Mouse (Mus musculus): ENCODE data around the gene Npepl1.

The Npepl1 gene

DNA sequence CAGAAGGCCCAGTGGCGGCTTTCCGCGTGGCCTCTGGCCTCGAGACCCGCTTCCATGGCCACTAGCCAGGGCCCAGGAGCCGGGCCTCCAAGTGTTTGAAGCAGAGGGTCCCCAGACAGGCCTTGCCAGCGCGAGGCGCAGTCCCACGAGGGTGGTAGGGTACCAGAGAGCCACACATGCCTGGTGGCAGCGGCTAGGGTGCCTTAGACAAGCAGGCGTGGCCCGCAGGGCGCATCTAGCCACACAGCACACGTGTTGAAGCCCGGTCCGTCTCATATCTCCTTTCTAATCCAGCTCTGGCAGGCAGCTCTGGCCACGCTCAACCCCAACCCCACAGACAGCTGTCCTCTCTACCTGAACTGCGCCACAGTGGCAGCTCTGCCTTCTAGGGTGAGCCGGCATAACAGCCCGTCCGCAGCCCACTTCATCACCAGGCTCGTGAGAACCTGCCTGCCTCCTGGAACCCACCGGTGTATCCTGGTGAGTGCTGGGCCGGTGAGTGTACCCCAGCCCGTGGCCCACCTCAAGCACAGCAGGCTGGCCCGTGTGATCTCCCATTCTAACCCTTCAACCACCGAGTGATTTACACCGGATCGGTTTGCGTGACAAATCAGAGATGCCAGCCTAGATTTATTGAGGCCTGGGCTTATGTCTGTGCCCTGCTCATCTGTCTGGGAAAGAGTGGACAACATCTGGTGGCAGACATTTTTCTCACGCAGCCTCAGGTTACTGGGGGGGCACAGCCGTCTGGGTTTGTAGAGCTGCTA is 817 bp downstream of the Npepl1 start:
- no peak for DNase-seq (ENCODE audit: low spot score)

DNA sequence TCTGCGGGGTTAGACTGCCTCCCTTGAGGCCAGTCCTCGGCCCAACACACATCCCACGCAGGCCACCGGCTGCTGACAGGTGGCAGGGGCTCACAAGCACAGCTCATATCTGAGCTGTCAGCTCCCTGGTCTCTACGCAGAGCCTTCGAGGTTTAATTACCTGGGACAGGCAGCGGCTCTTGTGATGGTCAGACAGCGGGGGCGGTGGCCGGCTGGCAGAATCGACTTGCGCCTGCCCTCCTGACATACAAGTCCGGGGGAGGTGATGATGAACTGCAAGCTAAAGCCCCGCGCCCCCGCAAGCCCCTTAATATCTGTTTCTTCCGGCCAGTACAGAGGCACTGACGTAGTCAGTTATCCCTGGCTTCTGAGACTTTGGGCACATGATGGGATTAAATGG is 2.8 kb downstream of the Npepl1 start:
- no peak for DNase-seq (ENCODE audit: low spot score)

DNA sequence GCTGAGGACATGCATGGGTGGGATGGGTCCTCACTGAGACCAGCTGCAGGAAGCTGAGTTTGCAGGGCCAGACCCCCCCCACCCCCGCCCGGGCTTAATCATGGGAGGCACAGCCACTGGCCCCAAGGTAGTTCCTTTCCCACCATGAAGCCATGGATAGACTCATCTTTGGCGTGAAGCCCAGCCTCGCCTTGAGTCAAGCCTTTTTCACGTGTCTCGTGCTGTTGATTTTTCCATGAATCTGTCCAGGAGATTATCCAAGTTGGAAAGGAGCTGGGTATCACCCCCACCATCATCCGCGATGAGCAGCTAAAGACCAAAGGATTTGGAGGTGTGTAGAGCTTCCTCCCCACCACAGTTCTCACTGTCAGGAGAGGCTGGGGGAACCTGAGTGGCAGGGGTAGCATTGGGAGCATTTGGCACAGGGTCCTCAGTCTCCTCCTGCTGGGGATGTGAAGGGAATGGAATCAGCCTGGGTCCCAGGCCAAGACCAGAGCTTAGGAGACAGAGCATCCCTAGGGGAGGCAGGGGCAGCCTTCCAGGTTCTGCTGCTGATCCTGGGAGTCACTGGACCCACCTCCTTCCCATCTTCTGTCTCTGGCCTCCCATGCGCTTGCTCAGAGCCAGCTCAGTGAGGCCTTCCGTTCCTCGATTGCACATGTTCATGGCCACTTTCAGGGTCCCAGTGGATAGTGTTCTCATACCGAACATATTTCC is 4.2 kb downstream of the Npepl1 start:
- DNase-seq (ENCODE audit: low spot score) = no peak

DNA sequence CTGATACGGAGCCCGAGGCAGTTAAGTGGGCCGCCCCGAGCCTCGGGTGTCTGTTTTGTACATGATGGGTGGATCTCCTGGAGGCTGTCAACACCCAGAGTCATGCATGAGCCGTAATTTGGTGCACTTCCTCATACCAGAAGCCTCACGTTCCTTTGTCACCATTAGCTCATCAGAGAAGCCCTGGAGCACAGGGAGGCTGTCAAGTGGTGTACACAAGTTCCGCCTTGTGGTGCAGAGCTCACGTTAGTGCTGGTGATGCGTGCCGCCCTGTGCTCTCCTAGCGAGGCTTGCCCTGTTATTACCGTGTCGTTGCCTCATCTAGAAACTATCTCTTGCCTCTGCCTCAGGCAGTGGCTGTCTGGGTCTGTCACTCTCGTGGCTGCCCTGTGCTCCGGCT is 6.8 kb downstream of the Npepl1 start:
- peak; percentile 20 for DNase-seq (ENCODE audit: low spot score)

DNA sequence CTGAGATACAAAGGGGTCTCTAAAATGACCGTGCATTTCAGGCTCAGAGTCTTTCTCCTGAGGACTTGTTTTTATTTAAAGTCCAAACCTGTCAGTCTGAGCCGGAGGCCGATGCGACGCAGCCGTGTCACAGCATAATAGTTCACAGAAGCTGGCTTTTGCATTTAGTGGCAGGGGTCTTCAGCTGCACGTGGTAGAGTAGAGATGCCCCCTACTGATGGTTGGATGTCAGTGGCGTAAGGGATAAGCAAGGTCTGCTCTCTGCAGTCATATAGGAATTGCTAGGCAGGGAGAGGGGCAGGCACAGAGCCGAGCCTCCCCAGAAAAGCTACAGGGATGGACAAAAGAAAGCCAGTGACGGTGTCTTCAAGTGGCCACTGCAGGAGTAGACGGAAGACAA is 8.0 kb downstream of the Npepl1 start:
- DNase-seq (ENCODE audit: low spot score) = no peak

DNA sequence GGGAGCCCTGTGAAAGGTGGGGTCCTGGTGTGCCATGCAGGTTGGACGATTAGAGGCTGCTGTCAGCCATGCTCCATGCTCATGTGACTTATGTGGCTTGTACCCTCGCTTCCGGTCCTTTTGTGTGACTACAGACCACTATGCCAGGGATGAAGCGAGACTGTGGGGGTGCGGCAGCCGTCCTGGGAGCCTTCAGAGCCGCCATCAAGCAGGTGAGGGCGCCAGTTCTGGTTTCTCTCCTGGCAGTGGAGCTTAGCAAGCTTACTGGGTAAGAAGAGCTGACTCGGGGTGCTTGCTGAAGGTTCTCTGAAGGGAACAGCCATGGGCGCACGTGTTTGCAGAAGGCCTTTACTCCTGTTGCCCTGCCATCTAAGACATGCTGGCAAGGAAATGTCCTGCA is 9.1 kb downstream of the Npepl1 start:
- no peak for DNase-seq (ENCODE audit: low spot score)

DNA sequence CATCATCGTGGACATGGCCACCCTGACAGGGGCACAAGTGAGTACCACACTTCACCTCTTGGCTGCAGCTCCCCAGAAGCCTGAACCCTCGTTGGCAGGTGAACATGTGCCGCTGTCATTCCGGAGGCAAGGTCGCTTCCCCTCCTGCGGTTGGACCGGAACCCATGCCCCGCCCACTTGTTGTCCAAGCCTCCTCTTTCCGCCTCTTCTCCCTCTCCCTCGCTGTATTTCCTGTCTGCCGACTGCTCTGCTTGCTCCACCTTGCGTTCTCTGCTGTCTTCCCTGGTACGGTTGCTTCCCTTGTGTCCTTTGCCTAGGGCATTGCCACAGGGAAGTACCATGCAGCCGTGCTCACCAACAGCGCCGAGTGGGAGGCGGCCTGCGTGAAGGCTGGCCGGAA is 10.5 kb downstream of the Npepl1 start:
- DNase-seq (ENCODE audit: low spot score) = no peak

DNA sequence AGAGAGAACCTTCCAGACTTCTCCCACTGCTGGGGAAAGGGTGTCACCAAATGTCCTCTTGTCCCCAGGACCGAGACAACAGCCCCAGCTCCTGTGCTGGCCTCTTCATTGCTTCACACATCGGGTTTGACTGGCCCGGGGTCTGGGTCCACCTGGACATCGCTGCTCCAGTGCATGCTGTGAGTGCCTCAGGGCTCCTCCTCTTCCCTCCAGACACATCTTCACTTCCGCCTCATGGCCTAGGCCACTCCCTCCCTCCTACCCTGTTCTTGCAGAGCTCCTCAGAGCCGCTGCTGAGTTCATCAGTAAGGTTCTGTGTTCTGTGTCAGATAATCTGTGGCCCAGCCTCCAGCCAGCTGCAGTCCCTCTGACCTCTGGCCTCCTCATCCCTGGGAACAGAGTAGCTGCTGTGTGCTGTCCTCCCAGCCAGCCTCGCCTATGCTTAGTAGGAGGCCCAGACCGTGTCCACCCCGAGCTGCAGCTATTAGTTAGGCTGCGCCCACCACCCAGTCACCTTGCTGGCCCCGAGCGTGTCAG is 11.3 kb downstream of the Npepl1 start:
- no peak for DNase-seq (ENCODE audit: low spot score)

DNA sequence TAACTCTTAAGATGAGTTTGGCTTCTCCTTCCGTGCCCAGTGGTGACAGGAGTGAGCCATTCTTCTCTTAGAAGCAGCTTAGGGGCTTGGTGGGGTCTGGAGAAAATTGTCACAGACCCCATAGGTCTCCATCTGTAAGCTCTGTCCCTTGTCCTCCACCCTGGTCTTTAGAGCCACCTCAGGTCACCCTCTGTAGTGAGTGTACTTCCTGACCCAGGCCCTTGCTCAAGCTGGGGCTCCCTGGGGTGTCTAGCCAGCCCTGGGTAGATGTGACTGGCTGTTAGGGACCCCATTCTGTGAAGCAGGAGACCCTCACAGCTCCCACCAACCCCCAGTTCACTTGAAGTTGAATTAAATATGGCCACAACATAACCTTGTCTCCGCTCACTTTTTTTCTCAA is 12.2 kb downstream of the Npepl1 start:
- DNase-seq (ENCODE audit: low spot score) = no peak

DNA sequence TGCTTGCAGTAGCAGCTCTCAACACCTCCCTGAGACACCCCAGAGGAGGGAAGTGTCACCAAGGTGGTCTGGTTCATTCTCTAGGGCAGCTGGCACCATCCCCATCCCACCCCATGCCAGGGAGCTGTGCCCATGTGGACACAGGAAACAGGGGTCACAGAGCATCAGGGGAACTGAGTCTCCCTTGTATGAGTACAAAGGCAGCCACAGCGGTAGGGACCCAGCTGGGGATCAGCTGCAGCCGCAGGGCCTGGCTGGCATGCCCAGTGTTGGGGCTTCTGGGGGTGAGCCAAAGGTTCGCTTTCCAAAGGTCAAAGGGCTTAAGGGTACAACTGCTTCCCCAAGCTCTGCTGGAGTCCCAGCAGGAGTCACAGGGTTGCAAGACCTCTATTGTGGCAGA is 13.6 kb downstream of the Npepl1 start:
- no peak for DNase-seq (ENCODE audit: low spot score)

DNA sequence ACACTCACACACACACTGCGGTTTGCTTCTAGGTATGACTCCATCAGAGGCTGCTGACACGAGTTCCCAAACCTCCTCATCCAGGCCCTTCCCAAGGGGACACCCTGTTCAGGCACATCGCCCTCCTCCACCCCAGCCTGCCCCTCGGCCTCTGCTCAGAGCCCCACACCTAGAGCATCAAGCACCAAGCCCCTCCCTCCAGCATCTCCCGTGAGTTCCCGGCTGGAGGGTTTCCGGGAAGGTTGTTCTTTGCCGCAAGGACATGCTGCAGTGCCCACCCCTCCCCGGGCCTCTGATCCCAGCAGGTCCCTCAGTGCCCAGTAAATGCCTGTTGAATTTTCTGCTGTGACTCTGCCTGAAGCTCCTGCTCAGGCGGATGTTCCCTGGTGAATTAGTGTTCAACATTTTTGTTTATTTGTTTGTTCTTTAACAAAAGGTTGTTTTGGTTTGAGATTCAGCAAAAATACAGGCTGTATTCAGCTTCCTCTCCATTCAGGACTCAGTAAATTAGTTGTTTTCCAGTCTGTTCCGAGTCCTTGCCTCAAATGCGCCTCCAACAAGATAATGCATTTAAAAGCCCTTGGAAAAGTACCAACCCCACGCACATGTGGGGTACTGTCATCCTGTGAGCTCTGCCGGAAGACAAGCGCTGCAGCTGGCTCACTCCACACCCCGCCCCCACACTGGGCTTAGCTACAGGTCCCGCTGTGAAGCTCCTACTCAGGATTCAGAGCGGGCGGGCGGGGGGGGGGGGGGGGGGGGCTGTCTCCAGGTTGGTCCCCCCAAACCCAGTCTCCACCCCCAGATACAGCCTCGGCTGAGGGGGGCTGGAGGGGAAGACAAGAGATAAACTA is 16.6 kb downstream of the Npepl1 start:
- DNase-seq (ENCODE audit: low spot score) = peak; percentile 91

DNA sequence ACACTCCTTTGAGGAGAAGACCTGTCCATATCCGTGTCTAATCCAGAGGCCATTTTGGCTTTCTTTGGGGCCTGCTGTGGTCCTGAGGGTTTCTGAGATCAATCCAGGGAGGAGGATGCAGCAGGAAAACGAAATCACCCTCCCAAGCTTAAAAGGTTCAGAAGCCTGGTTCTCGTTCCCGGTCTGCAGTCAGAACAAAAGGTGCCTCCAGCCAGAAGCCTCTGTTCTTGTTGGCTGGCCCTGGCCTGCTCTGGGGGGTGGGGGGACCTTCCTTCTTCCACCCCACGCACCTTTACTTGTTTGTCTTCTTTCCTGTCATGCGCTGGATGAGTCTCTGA is 17.2 kb downstream of the Npepl1 start:
- DNase-seq (ENCODE audit: low spot score) = no peak

DNA sequence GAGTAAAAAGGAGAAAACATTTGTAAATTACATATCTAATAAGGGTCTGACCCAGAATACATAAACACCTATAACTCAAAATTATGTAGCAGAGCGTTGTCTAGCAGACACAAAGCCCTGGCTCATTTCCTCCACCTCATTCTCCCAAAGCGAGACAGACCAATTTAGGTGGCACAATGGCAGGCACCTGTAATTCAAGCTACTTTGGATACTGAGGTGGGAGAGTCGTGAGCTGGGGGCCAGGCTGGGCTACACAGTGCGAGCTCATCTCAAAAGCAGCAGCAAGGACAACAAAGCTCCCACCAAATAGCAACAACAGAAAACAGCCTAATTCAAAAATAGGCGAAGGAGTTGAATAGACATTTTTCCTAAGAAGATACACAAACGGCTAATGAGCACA is 18.8 kb downstream of the Npepl1 start:
- no peak for DNase-seq (ENCODE audit: low spot score)

DNA sequence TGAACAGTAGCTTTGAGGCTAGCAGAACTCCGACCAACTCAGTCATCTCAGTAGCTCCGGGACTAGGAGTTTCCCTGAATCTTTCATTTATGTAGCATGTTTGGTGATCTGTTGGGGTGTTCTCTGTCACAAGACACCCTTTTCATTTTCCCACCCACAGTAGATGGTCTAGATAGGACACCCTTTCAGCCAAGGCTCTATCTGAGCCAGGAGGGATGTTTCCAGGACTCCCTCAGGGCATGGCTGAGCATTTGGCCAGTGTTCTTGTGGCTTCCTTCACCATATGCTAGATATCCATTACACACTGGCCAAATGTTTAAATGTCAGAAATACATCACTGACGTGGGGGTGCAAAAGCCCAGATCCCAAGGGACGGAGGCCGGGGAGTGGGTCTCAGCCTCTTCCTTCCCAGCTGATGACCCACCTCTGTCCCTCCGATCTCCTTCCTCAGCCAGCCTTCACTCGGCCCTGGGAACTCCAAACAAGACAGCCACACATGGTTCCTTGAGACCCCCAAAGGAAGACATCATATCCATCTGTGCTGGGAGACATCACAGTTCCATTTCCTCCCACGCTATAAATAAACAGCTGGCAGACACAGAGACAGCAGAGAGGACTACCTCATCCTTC is 20.4 kb downstream of the Npepl1 start:
- no peak for DNase-seq (ENCODE audit: low spot score)

DNA sequence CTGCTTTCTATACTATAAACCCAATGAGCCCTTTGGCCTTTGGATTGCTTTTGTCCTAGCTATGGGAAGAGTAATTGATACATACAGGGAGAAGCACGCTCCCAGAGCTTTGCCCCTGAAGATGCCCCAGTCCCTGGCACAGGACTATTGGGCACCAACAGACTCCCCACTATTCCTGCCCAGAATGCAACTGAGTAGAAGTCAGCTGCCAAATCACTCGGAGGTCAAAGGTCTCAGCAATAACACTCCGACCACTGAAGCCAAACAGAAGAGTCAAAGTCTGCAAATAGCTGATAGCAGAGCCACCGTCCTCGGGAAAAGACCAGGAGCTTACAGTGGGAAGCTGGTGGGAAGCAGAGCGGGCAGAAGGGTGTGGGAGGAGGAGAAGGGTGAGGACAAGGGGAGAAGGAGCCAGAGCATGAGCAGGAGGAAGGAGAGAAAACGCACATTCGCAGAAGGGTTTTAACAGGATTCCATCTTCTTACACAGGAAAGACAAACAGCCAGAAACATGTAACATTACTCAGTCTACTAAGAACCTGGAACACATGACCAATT is 22.3 kb downstream of the Npepl1 start:
- DNase-seq (ENCODE audit: low spot score) = no peak

DNA sequence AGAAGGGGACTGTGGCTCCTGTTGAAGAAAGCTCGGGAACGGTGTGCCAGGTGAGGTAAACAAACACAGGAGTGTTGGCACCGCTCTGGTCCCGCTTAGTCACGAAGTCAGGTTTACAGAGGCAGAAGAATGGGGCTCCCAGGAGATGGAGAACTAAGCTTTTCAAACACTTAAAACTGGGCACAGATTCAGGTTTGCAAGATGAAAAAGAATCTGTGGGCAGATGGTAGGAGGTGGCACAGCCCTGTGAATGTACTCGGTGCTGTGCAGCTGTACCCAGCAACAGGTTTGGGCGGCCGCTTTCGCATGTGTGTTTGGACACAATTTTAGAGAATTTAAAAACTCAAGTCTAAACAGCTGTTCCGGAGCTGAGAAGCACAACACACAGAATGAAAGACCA is 48.9 kb downstream of the Npepl1 start:
- DNase-seq (ENCODE audit: low spot score) = no peak

DNA sequence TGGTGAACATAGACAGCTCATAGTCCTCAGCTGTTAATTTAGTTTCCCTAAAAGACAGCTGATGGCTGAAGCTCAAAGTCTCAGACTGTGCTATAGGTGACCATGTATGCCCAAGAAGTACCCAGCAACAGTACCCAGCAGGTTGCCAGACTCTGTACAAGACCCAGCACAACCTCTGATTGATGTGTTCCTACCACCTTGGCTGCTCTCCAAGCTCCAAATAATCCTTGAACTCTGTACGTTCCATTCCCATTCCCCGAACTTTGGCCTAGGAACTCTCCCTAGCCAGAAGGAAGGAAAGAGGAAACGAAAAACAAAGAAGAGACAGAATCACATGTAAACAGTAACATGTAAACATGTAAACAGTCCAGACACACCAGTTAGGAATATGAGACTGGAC is 50.3 kb downstream of the Npepl1 start:
- no peak for DNase-seq (ENCODE audit: low spot score)

Data from MN1 (cell line).